Mouse (Mus musculus) kidney, adult 2 months (tissue): ENCODE measurements around the gene Fam102b. TPM values are rescaled to one million over a fixed set of nuclear protein-coding genes. Genes with fewer than 3 reads are reported as not detected.

ENCODE experiments used
- DNase-seq: peaks from one replicate; pipeline ENCODE4 v3.0.0; 2021
- H3K27ac ChIP-seq: fragments of 200-500 bp; 2 replicates; pipeline ENCODE4 v1.5.1; 2012; ENCODE audit warnings: low read depth, low read length, control low read depth, inconsistent platforms; ENCODE audit not compliant: insufficient read depth
- H3K27me3 ChIP-seq: fragments of 200-500 bp; replicated peaks from 2 replicates; pipeline ENCODE4 v1.6.1; 2012; ENCODE audit warnings: mild to moderate bottlenecking, moderate library complexity, low read length, inconsistent platforms; ENCODE audit not compliant: control insufficient read depth, insufficient read depth
- H3K36me3 ChIP-seq: fragments of 200-500 bp; 2 replicates; pipeline ENCODE4 v1.6.1; 2012; ENCODE audit warnings: mild to moderate bottlenecking, moderate library complexity, low read length, inconsistent platforms; ENCODE audit not compliant: control insufficient read depth, insufficient read depth
- H3K4me1 ChIP-seq: fragments of 200-500 bp; 2 replicates; pipeline ENCODE4 v1.6.1; 2011; ENCODE audit warnings: low read length; ENCODE audit not compliant: control insufficient read depth, insufficient read depth
- H3K4me3 ChIP-seq: fragments of 200-500 bp; 2 replicates; pipeline ENCODE4 v1.5.1; 2011; ENCODE audit warnings: mild to moderate bottlenecking, low read depth, low read length, control low read depth; ENCODE audit not compliant: insufficient read depth
- CTCF ChIP-seq: fragments of 200-500 bp; conservative IDR thresholded peaks from 2 replicates; pipeline ENCODE4 v1.5.1; 2011; ENCODE audit warnings: low read depth, mild to moderate bottlenecking, control low read depth, low read length, moderate library complexity, mixed read lengths; ENCODE audit not compliant: insufficient read depth, insufficient read length
- POLR2A ChIP-seq: fragments of 200-500 bp; IDR thresholded peaks from one replicate; pipeline ENCODE4 v1.6.1; 2011; ENCODE audit warnings: low read depth, low read length, control low read depth
- WGBS: fragments of 180-500 bp; shearing (Covaris S2); methylation state at CpG from one replicate; pipeline ENCODE4 v1.1.7; 2018; 5-methylcytosine and 5-hydroxymethylcytosine counted together
- polyA plus RNA-seq: library from polyadenylated mRNA; depleted of rRNA; stranded (reverse); fragments of >200 nt; gene quantifications from 2 replicates; pipeline ENCODE4 v1.2.3, GENCODE M21; 2012; rRNA removed

Fam102b gene
- polyA plus RNA-seq, 1 experiment: 7.8 TPM

DNA sequence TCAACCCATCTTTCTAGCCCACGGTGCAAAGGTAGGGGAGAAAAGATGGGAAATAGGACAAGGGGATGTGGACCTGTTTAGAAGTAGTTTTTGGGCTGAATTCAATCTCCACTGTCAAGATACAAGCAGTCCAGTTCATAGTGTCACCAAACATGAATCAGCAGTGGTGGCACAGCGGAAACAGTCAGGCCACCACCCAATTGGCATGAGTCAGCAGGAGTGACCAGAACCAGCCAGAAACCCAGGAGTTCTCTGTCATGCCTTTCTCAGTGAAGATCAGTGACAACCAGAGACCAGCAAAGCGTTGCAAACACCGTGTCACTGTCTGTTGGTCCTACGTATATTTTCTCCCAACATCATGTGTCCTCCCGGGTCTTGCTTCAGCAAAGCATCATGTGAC, 93.8 kb downstream of the Fam102b start:
- 95% methylated on average over 6 of the region's 6 CpGs for WGBS
- DNase-seq: no peak
- no peak for TF ChIP-seq POLR2A
- no peak for TF ChIP-seq CTCF
- no peaks in the 10 kb centered on the region for H3K27me3 ChIP-seq
- H3K4me3 ChIP-seq: no peak overlapping the region
- H3K36me3 ChIP-seq: no peaks in the 10 kb centered on the region
- no peaks in the 10 kb centered on the region; the same call in 1 of the 2 replicates for H3K4me1 ChIP-seq
- H3K27ac ChIP-seq: no peak overlapping the region

DNA sequence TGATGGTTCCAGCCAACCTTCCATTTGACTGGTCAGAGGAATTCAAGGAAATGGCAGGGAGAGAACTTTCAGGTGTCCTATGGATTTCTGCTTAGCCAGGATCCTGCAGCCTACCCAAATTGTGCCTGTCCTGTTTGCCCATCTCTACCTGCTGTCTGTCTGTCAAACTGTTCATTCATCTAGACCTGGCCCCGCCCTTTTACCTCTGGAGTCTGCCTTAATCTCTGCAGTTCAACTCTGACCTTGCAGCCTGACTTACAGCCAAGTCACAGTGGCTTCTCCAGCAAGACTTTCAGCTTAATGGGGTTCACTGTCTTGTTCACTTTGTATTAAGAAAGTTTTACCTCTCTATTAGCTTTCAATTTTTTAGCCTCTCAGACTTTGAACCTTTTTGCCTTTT, 101.1 kb downstream of the Fam102b start:
- Histone ChIP-seq H3K27ac (no peak overlapping the region), H3K27me3 (no peaks in the 10 kb centered on the region), H3K36me3 (no peaks in the 10 kb centered on the region), H3K4me1 (peaks cover 4% of the 10 kb centered on the region), H3K4me3 (no peak overlapping the region)
- 78% methylated on average over 1 of the region's 1 CpGs for WGBS
- DNase-seq: peak; percentile 40
- TF ChIP-seq CTCF (no peak), POLR2A (no peak)

DNA sequence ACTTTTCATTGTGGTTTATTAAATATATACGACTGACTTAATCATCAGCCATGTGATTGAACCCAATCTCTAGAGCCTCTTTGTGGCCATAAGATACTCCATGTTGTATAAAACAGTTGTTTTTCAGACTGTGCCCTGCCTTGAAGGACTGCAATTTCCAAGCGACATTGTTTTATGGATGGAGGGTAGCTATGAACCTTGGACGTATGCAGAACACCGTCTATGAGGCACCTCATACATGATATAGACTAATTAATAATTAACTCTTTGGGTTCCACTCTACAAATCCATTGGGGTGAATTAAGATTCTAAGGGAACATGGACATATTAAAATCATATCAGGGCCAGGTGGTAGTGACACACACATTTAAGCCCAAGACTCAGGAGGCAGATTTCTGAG, 101.7 kb downstream of the Fam102b start:
- H3K27ac ChIP-seq: no peak overlapping the region

GRCm38 (mm10) chr3:108921822-108922221, 105.6 kb downstream of the Fam102b start:
- no peaks in the 10 kb centered on the region for H3K27me3 ChIP-seq
- no peak for TF ChIP-seq POLR2A
- TF ChIP-seq CTCF: no peak
- no peak for DNase-seq
- no peaks in the 10 kb centered on the region for H3K36me3 ChIP-seq
- no peak overlapping the region; the same call in 1 of the 2 replicates for H3K27ac ChIP-seq
- H3K4me1 ChIP-seq: peaks cover 15% of the 10 kb centered on the region
- no peak overlapping the region for H3K4me3 ChIP-seq
- WGBS: 100% methylated on average over 1 of the region's 1 CpGs

More for the DNA sequence above, 101.7 kb downstream of the Fam102b start:
- WGBS: 87% methylated on average over 4 of the region's 4 CpGs
- Histone ChIP-seq H3K4me1 (peaks cover 8% of the 10 kb centered on the region), H3K36me3 (no peaks in the 10 kb centered on the region), H3K4me3 (no peak overlapping the region), H3K27me3 (no peaks in the 10 kb centered on the region)
- no peak for TF ChIP-seq POLR2A
- no peak for TF ChIP-seq CTCF
- DNase-seq: no peak

Other genes starting within 250 kb of the Fam102b start
- 10.5 and 14.4 TPM in 2 replicates for gene Stxbp3, start 187.1 kb downstream of the Fam102b start, polyA plus RNA-seq
- 0.23 and 0.25 TPM in 2 replicates for gene Fndc7, start 137.6 kb downstream of the Fam102b start, polyA plus RNA-seq
- gene Prpf38b, start 115.9 kb downstream of the Fam102b start, polyA plus RNA-seq: 19.7 and 31.5 TPM in 2 replicates
- gene Henmt1, start 87.7 kb downstream of the Fam102b start, polyA plus RNA-seq: 0.06 TPM in 1 of 2 replicates, not detected in the other
- 0.31 and 0.38 TPM in 2 replicates for gene Gm9857, start 87.2 kb downstream of the Fam102b start, polyA plus RNA-seq
- not detected in 2 replicates for gene Slc25a54, start 52.9 kb upstream of the Fam102b start, polyA plus RNA-seq
- 1.6 and 1.9 TPM in 2 replicates for gene Slc25a24, start 95.5 kb upstream of the Fam102b start, polyA plus RNA-seq